Mouse (Mus musculus) MEL (cell line): ENCODE measurements at regions not wholly inside any gene's neighbourhood (a gene's known extent, or its start where the extent isn't known, plus 50 kb on each side); places are given as distances from the start of the nearest gene placed in this dataset.

Experiments used
- DNase-seq: peaks from one replicate; pipeline ENCODE4 v3.0.0; 2011; ENCODE audit warnings: low read depth, low spot score
- H3K27ac ChIP-seq: 2 replicates; pipeline ENCODE4 v1.5.1; 2012; ENCODE audit warnings: low read depth, mild to moderate bottlenecking, control low read depth, low read length, moderate library complexity; ENCODE audit not compliant: control insufficient read depth
- H3K27me3 ChIP-seq, 2 experiments: fragments of 150-350 bp in 1 of 2; sonication (generic) in 1 of 2; 2 replicates each; pipeline ENCODE4 v1.6.1; 2012; ENCODE audit warnings: low read length in 2 of 2, mild to moderate bottlenecking in 2 of 2, improper control_type of control experiment in 1 of 2, moderate library complexity in 1 of 2; ENCODE audit not compliant: insufficient read depth in 2 of 2, control insufficient read depth in 1 of 2
- H3K36me3 ChIP-seq, 2 experiments: 2 replicates each; pipeline ENCODE4 v1.6.1; 2012 to 2014; ENCODE audit warnings: low read length in 2 of 2, improper control_type of control experiment in 1 of 2, inconsistent platforms in 1 of 2, mild to moderate bottlenecking in 1 of 2; ENCODE audit not compliant: insufficient read depth in 2 of 2, control insufficient read depth in 1 of 2
- H3K4me1 ChIP-seq, 2 experiments: fragments of 150-350 bp in 1 of 2; sonication (generic) in 1 of 2; 2 replicates each; pipeline ENCODE4 v1.6.1; 2012; ENCODE audit warnings: low read length in 2 of 2, improper control_type of control experiment in 1 of 2, mild to moderate bottlenecking in 1 of 2; ENCODE audit not compliant: insufficient read depth in 2 of 2, control insufficient read depth in 1 of 2
- H3K4me3 ChIP-seq, 2 experiments: fragments of 150-350 bp in 1 of 2; sonication (generic) in 1 of 2; 2 replicates each; pipeline ENCODE4 v1.5.1; 2012; ENCODE audit warnings: low read depth in 2 of 2, low read length in 2 of 2, mild to moderate bottlenecking in 2 of 2, moderate library complexity in 2 of 2, control low read depth in 1 of 2, improper control_type of control experiment in 1 of 2; ENCODE audit not compliant: control insufficient read depth in 1 of 2, insufficient read depth in 1 of 2
- H3K79me2 ChIP-seq: 2 replicates; pipeline ENCODE4 v1.6.1; 2012; ENCODE audit warnings: mild to moderate bottlenecking, low read length, moderate library complexity; ENCODE audit not compliant: control insufficient read depth, poor library complexity, insufficient read depth
- H3K9ac ChIP-seq: 2 replicates; pipeline ENCODE4 v1.6.1; 2012; ENCODE audit warnings: low read depth, mild to moderate bottlenecking, control low read depth, low read length, moderate library complexity; ENCODE audit not compliant: control insufficient read depth, poor library complexity, severe bottlenecking
- H3K9me3 ChIP-seq: fragments of 150-350 bp; sonication (generic); replicated peaks from 2 replicates; pipeline ENCODE4 v1.6.1; 2012; ENCODE audit warnings: mild to moderate bottlenecking, low read length, improper control_type of control experiment, moderate library complexity; ENCODE audit not compliant: insufficient read depth
- CHD1 ChIP-seq: IDR thresholded peaks from 2 replicates; pipeline ENCODE4 v1.6.1; 2012; ENCODE audit warnings: low read depth, mild to moderate bottlenecking, inconsistent platforms, low read length, improper control_type of control experiment
- CHD2 ChIP-seq: IDR thresholded peaks from 2 replicates; pipeline ENCODE4 v1.6.1; 2011; ENCODE audit warnings: low read length, improper control_type of control experiment
- CTCF ChIP-seq, 3 experiments: IDR thresholded peaks in 2 of 3; conservative IDR thresholded peaks in 1 of 3; 2 replicates each; pipeline ENCODE4 v1.5.1; 2011 to 2012; ENCODE audit warnings: low read length in 3 of 3, low read depth in 2 of 3, mild to moderate bottlenecking in 2 of 3, improper control_type of control experiment in 1 of 3, inconsistent platforms in 1 of 3, mixed read lengths in 1 of 3, moderate library complexity in 1 of 3; ENCODE audit not compliant: control insufficient read depth in 1 of 3, insufficient read depth in 1 of 3, poor library complexity in 1 of 3, severe bottlenecking in 1 of 3
- ELF1 ChIP-seq: IDR thresholded peaks from 2 replicates; pipeline ENCODE4 v1.6.1; 2014; ENCODE audit warnings: low read depth, mild to moderate bottlenecking, inconsistent platforms, low read length, improper control_type of control experiment, moderate library complexity
- ETS1 ChIP-seq: IDR thresholded peaks from 2 replicates; pipeline ENCODE4 v1.6.1; 2012; ENCODE audit warnings: low read depth, mild to moderate bottlenecking, inconsistent platforms, low read length, improper control_type of control experiment, moderate library complexity
- GABPA ChIP-seq: IDR thresholded peaks from 2 replicates; pipeline ENCODE4 v1.6.1; 2012; ENCODE audit warnings: low read depth, mild to moderate bottlenecking, inconsistent platforms, low read length, improper control_type of control experiment, moderate library complexity
- GATA1 ChIP-seq: IDR thresholded peaks from 2 replicates; pipeline ENCODE4 v1.6.1; 2011; ENCODE audit warnings: low read depth, low read length, improper control_type of control experiment
- HCFC1 ChIP-seq: IDR thresholded peaks from 2 replicates; pipeline ENCODE4 v1.6.1; 2012; ENCODE audit warnings: low read depth, mild to moderate bottlenecking, inconsistent platforms, low read length, improper control_type of control experiment, moderate library complexity
- JUND ChIP-seq: IDR thresholded peaks from 2 replicates; pipeline ENCODE4 v1.6.1; 2011; ENCODE audit warnings: low read depth, mild to moderate bottlenecking, improper control_type of control experiment, low read length
- KAT2A ChIP-seq: conservative IDR thresholded peaks from 2 replicates; pipeline ENCODE4 v1.6.1; 2012; ENCODE audit warnings: low read depth, low read length, improper control_type of control experiment, inconsistent platforms
- MAFK ChIP-seq: IDR thresholded peaks from 2 replicates; pipeline ENCODE4 v1.6.1; 2011; ENCODE audit warnings: low read depth, mild to moderate bottlenecking, low read length, improper control_type of control experiment, borderline replicate concordance
- MAX ChIP-seq: IDR thresholded peaks from 2 replicates; pipeline ENCODE4 v1.6.1; 2011; ENCODE audit warnings: low read length, improper control_type of control experiment
- MXI1 ChIP-seq: IDR thresholded peaks from 2 replicates; pipeline ENCODE4 v1.6.1; 2011; ENCODE audit warnings: mild to moderate bottlenecking, low read depth, low read length, improper control_type of control experiment
- NELFE ChIP-seq: IDR thresholded peaks from 2 replicates; pipeline ENCODE4 v1.6.1; 2011; ENCODE audit warnings: low read depth, low read length, improper control_type of control experiment
- POLR2A ChIP-seq, 2 experiments: IDR thresholded peaks; 2 replicates each; pipeline ENCODE4 v1.6.1; 2011 to 2012; ENCODE audit warnings: low read length in 2 of 2, mild to moderate bottlenecking in 2 of 2, control low read depth in 1 of 2, improper control_type of control experiment in 1 of 2, low read depth in 1 of 2, moderate library complexity in 1 of 2; ENCODE audit not compliant: control insufficient read depth in 1 of 2, insufficient read depth in 1 of 2, poor library complexity in 1 of 2
- RAD21 ChIP-seq: IDR thresholded peaks from 2 replicates; pipeline ENCODE4 v1.6.1; 2011; ENCODE audit warnings: mild to moderate bottlenecking, low read depth, low read length, improper control_type of control experiment
- SMC3 ChIP-seq: IDR thresholded peaks from 2 replicates; pipeline ENCODE4 v1.6.1; 2011; ENCODE audit warnings: low read depth, low read length, improper control_type of control experiment
- TAL1 ChIP-seq: IDR thresholded peaks from 2 replicates; pipeline ENCODE4 v1.6.1; 2012; ENCODE audit warnings: mild to moderate bottlenecking, inconsistent platforms, low read length, moderate library complexity, mixed read lengths
- TBP ChIP-seq: IDR thresholded peaks from 2 replicates; pipeline ENCODE4 v1.8.0; 2011; ENCODE audit warnings: low read depth, low read length, improper control_type of control experiment
- TCF12 ChIP-seq: IDR thresholded peaks from 2 replicates; pipeline ENCODE4 v1.6.1; 2014; ENCODE audit warnings: low read depth, mild to moderate bottlenecking, inconsistent platforms, low read length, improper control_type of control experiment, moderate library complexity
- UBTF ChIP-seq: IDR thresholded peaks from 2 replicates; pipeline ENCODE4 v1.6.1; 2012; ENCODE audit warnings: low read depth, mild to moderate bottlenecking, inconsistent platforms, low read length, improper control_type of control experiment, moderate library complexity, borderline replicate concordance; ENCODE audit not compliant: insufficient read depth
- USF2 ChIP-seq, 2 experiments: IDR thresholded peaks; 2 replicates each; pipeline ENCODE4 v1.6.1; 2011 to 2012; ENCODE audit warnings: improper control_type of control experiment in 2 of 2, low read length in 2 of 2, borderline replicate concordance in 1 of 2, inconsistent platforms in 1 of 2, low read depth in 1 of 2, mild to moderate bottlenecking in 1 of 2; ENCODE audit not compliant: insufficient read depth in 1 of 2
- ZC3H11A ChIP-seq: IDR thresholded peaks from 2 replicates; pipeline ENCODE4 v1.6.1; 2012; ENCODE audit warnings: low read depth, mild to moderate bottlenecking, inconsistent platforms, low read length, improper control_type of control experiment
- ZKSCAN1 ChIP-seq: IDR thresholded peaks from 2 replicates; pipeline ENCODE4 v1.6.1; 2012; ENCODE audit warnings: low read depth, mild to moderate bottlenecking, inconsistent platforms, low read length, improper control_type of control experiment, moderate library complexity

DNA sequence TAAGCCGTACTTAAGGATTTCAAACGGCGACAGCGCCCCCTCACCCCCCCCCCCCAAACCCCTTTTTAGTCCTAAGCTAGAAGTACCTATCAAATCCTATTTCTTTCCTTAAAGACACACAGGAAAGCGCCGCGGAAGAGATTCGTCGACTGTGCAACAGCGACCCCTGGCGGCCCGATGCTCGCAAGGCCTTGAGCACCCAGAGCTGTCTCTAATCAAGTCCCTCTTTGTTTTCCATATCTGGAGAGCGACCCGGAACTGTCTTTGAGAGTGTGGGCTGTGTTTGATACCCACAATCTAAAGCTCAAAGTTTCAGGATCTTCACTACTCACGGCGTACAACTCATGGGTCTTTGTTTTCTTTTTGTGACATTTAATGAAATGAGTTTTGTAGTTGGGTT is 166.4 kb upstream of the Dcn start:
- no peak overlapping the region for H3K27ac ChIP-seq
- peak overlapping the region; percentile 41 to 63 for H3K4me3 ChIP-seq
- peak; percentile 89 for DNase-seq
- no peaks in the 10 kb centered on the region for H3K9me3 ChIP-seq
- peak; percentile 47 for TF ChIP-seq ZC3H11A
- TF ChIP-seq JUND: no peak
- no peak for TF ChIP-seq GABPA
- TF ChIP-seq GATA1: no peak
- no peak for TF ChIP-seq CHD1
- TF ChIP-seq SMC3: peak; percentile 74
- TF ChIP-seq TBP: no peak
- no peak for TF ChIP-seq MXI1
- TF ChIP-seq RAD21: peak; percentile 76
- TF ChIP-seq MAFK: no peak
- TF ChIP-seq CHD2: no peak
- TF ChIP-seq KAT2A: no peak
- TF ChIP-seq POLR2A (IDR thresholded peaks at IDR 0.05; ENCODE audit: control insufficient read depth in 1 of 2, insufficient read depth in 1 of 2, low read depth in 1 of 2, low read length in 2 of 2, poor library complexity in 1 of 2): no peak
- TF ChIP-seq TCF12: no peak
- TF ChIP-seq CTCF (IDR thresholded peaks at IDR 0.05 in 2 of 3, conservative IDR thresholded peaks at IDR 0.05 in 1 of 3; ENCODE audit: control insufficient read depth in 1 of 3, insufficient read depth in 1 of 3, low read depth in 2 of 3, low read length in 3 of 3, poor library complexity in 1 of 3, severe bottlenecking in 1 of 3): peak; percentile 68 to 92 (median 82)
- peak; percentile 52; the same call in 1 of the 2 replicates for TF ChIP-seq ELF1
- no peak for TF ChIP-seq NELFE
- no peak for TF ChIP-seq ZKSCAN1
- 0 out of 2 replicates have a peak, but pooled peaks have one; percentile 33 for TF ChIP-seq HCFC1
- no peak for TF ChIP-seq TAL1
- TF ChIP-seq UBTF: no peak
- TF ChIP-seq ETS1: no peak
- no peak for TF ChIP-seq MAX
- TF ChIP-seq USF2 (IDR thresholded peaks at IDR 0.05; ENCODE audit: borderline replicate concordance in 1 of 2, insufficient read depth in 1 of 2, low read depth in 1 of 2, low read length in 2 of 2): no peak
- no peaks in the 10 kb centered on the region for H3K27me3 ChIP-seq
- H3K4me1 ChIP-seq: no peaks in the 10 kb centered on the region
- H3K79me2 ChIP-seq: no peaks in the 10 kb centered on the region
- peak overlapping the region; percentile 23; the same call in 1 of the 2 replicates for H3K9ac ChIP-seq
- peaks cover 0 to 7% of the 10 kb centered on the region in 2 experiments; a peak in 2 of 4 replicates for H3K36me3 ChIP-seq
